Mouse (Mus musculus) lung, embryonic 14.5 days (tissue): ENCODE results near the gene Crcp. TPM values are rescaled to one million over a fixed set of nuclear protein-coding genes. Genes with fewer than 3 reads are reported as not detected.

Experiments used
- ATAC-seq: fragments of 200-750 bp; cut with Nextera tagmentation; 2 replicates; pipeline ENCODE4 v1.8.0; 2017; ENCODE audit warnings: mild to moderate bottlenecking, moderate TSS enrichment, moderate library complexity; ENCODE audit not compliant: insufficient read depth
- DNase-seq: peaks from one replicate; pipeline ENCODE4 v3.0.0-alpha.2; 2015
- H3K27ac ChIP-seq: fragments of 300-500 bp; sonication (generic); 2 replicates; pipeline ENCODE4 v1.5.1; 2014; ENCODE audit warnings: low read depth, mild to moderate bottlenecking, moderate library complexity
- H3K27me3 ChIP-seq: fragments of 300-500 bp; sonication (generic); 2 replicates; pipeline ENCODE4 v1.6.1; 2014; ENCODE audit warnings: low read length, control low read depth; ENCODE audit not compliant: insufficient read depth
- H3K36me3 ChIP-seq: fragments of 300-500 bp; sonication (generic); 2 replicates; pipeline ENCODE4 v1.6.1; 2014; ENCODE audit warnings: control low read depth; ENCODE audit not compliant: insufficient read depth
- H3K4me1 ChIP-seq: fragments of 300-500 bp; sonication (generic); 2 replicates; pipeline ENCODE4 v1.6.1; 2014; ENCODE audit warnings: antibody characterized with exemption, control low read depth; ENCODE audit not compliant: insufficient read depth
- H3K4me2 ChIP-seq: fragments of 300-500 bp; sonication (generic); 2 replicates; pipeline ENCODE4 v1.6.1; 2014; ENCODE audit warnings: mild to moderate bottlenecking
- H3K4me3 ChIP-seq: fragments of 300-500 bp; sonication (generic); 2 replicates; pipeline ENCODE4 v1.5.1; 2014; ENCODE audit warnings: low read depth, low read length
- H3K9ac ChIP-seq: fragments of 300-500 bp; sonication (generic); 2 replicates; pipeline ENCODE4 v1.6.1; 2014
- H3K9me3 ChIP-seq: fragments of 300-500 bp; sonication (generic); 2 replicates; pipeline ENCODE4 v1.6.1; 2016; ENCODE audit warnings: low read depth, low read length, control low read depth
- CTCF ChIP-seq: IDR thresholded peaks from 2 replicates; pipeline ENCODE4 v1.5.1; 2016; ENCODE audit warnings: antibody characterized with exemption, low read depth
- WGBS: fragments of 180-500 bp; shearing (Covaris S2); extraction: QIAGEN DNeasy Blood & Tissue Kit; methylation state at CpG from one replicate; pipeline ENCODE4 v1.1.7; 2014; 5-methylcytosine and 5-hydroxymethylcytosine counted together
- polyA plus RNA-seq: library from polyadenylated mRNA; unstranded; fragments of >200 nt; fragmentation: Nextera tagmentation; extraction: Ambion mirVana; gene quantifications from 2 replicates; pipeline ENCODE4 v1.2.1, GENCODE M21; 2014

The Crcp gene
- polyA plus RNA-seq, 1 experiment from 2014 or later = 27.5 TPM

DNA sequence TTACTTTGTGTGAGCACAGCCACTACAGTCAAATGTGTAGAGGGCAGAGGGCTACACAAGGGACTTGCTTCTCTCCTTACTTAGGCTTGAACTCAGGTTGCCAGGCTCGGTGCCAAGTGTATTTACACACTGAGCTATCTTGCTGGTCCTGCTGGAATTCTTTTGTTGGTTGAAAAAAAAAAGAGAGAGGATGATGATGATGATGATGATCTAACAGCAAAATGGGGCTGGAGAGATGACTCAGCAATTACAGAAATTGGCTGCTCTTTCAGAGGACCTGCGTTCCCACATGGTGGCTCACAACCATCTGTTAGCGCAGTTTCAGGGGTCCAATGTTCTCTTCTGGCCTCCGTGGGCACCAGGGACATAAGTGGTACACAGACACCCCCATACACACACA, 59.5 kb downstream of the Crcp start:
- H3K9me3 ChIP-seq = no peaks in the 10 kb centered on the region
- TF ChIP-seq CTCF = no peak
- peaks cover 4% of the 10 kb centered on the region; the same call in 1 of the 2 replicates for H3K36me3 ChIP-seq
- H3K4me3 ChIP-seq = no peak overlapping the region
- no peak for ATAC-seq
- no peaks in the 10 kb centered on the region for H3K4me1 ChIP-seq
- no peak overlapping the region for H3K27ac ChIP-seq
- no peaks in the 10 kb centered on the region for H3K27me3 ChIP-seq
- H3K9ac ChIP-seq = no peak overlapping the region
- no peak for DNase-seq
- WGBS = 80% methylated on average over 4 of the region's 4 CpGs
- no peak overlapping the region for H3K4me2 ChIP-seq

DNA sequence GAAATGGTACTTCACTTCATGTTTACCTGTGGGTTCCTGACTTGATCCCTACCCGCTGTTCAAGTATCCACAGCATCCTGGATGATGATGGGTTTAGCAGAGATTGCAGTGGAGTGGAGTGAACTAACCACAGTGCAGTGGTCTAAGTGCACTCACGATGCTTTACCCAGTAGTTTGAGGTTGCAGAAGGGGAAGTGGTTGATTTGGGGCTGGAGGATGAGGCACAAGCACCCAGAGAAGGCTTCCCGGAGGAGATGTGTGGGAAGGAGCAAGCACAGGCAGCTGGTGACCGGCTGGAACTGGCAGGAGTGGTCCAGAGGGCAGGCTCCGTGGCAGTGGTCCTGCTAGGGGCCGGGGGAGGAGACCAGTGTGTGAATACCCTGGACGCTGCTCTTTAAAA, 60.1 kb downstream of the Crcp start:
- no peak overlapping the region for H3K4me3 ChIP-seq
- ATAC-seq (no peak), DNase-seq (no peak)
- no peaks in the 10 kb centered on the region for H3K9me3 ChIP-seq
- no peaks in the 10 kb centered on the region for H3K4me1 ChIP-seq
- WGBS = 71% methylated on average over 7 of the region's 7 CpGs
- H3K36me3 ChIP-seq = peaks cover 4% of the 10 kb centered on the region; the same call in 1 of the 2 replicates
- no peak overlapping the region for H3K27ac ChIP-seq
- TF ChIP-seq CTCF = no peak
- H3K4me2 ChIP-seq = no peak overlapping the region
- no peak overlapping the region for H3K9ac ChIP-seq
- no peaks in the 10 kb centered on the region for H3K27me3 ChIP-seq

DNA sequence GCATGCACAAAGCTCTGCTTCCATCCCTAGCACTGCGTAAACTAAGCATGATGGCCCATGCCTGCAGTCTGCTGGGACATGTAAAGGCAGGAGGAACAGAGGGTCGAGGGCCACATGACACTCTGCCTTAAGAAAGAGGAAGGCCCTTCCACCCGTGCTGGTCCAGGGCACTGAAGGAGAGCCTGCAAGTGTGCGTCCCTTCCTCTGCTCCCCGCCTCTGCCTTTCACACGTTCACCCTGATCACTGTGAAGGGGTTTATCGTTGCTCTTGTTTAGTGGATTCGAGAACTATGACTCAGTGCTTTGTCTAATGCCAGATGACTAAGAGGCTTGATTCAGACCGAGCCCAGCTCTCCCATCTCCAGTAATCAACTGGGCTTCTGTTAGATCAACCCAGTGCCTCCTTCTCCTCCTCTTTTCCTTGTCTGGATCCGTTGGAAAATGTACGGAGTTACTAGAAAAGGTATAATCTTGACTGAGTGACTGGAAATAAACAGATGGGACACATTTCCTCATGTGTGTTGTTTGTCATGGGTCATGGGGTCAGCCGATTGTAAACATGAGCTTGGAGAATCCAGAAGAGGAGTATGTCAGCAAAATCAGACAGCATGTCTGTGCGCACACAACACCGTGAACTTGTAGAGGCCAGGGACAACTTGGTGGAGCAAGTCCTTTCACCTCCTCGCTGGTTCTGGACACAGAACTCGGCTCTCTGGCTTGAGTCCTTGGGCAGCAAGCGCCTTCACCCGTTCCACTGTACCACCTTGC, 60.7 kb downstream of the Crcp start:
- 75% methylated on average over 18 of the region's 18 CpGs for WGBS

DNA sequence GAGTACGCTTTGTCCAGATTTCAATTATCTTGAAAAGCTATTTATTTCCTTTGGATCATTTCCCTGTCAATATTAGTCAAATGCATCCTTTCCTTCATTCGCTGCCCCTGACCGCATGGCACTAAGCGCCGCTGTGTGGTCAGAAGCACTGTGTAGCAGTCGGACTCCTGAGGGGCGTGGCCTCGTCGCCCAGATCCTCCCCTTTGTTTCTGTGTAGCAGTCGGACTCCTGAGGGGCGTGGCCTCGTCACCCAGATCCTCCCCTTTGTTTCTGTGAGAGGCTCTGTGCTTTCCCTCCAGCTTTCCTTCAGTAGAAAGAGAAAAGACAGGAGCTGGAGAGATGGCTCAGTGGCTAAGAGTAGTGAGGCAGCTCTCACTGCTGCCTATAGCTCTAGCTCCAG, 67.7 kb downstream of the Crcp start:
- H3K4me2 ChIP-seq = no peak overlapping the region
- H3K36me3 ChIP-seq = peaks cover 8% of the 10 kb centered on the region; the same call in 1 of the 2 replicates
- DNase-seq (peak; percentile 37), ATAC-seq (no peak)
- H3K27ac ChIP-seq = no peak overlapping the region
- no peak overlapping the region for H3K9ac ChIP-seq
- H3K4me3 ChIP-seq = no peak overlapping the region
- no peaks in the 10 kb centered on the region for H3K27me3 ChIP-seq
- WGBS = 67% methylated on average over 12 of the region's 12 CpGs
- 0 out of 2 replicates have a peak, but pooled peaks cover 4% of the 10 kb centered on the region for H3K4me1 ChIP-seq
- TF ChIP-seq CTCF = no peak
- H3K9me3 ChIP-seq = no peaks in the 10 kb centered on the region

More for the DNA sequence above, 60.7 kb downstream of the Crcp start:
- no peaks in the 10 kb centered on the region for H3K27me3 ChIP-seq
- no peak overlapping the region for H3K4me2 ChIP-seq
- no peaks in the 10 kb centered on the region for H3K4me1 ChIP-seq
- H3K27ac ChIP-seq = no peak overlapping the region
- no peak for DNase-seq
- ATAC-seq = no peak
- H3K9me3 ChIP-seq = no peaks in the 10 kb centered on the region
- TF ChIP-seq CTCF = no peak
- H3K4me3 ChIP-seq = no peak overlapping the region
- no peak overlapping the region for H3K9ac ChIP-seq
- peaks cover under 1% of the 10 kb centered on the region; the same call in 1 of the 2 replicates for H3K36me3 ChIP-seq

DNA sequence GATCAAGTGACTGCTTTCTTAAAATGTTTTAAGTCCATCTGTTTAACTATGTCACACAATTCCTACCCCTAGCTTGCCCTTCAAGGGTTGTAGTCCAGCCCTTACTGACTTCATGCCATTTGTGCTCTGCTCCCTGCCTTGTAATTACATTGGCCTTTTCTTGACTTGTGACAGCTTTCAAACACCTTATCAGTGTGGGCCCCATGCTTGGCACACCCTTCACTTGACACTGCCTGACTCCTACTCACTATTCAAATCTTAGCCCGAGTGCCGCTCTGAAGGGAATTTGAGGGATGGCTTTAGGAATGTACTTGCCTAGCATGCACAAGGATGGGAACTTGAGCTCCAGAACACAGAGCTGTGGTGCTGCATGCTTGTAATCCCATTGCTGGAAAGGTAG, 68.7 kb downstream of the Crcp start:
- no peak overlapping the region for H3K4me2 ChIP-seq
- TF ChIP-seq CTCF = no peak
- ATAC-seq (no peak), DNase-seq (no peak)
- no peak overlapping the region for H3K9ac ChIP-seq
- H3K9me3 ChIP-seq = no peaks in the 10 kb centered on the region
- H3K36me3 ChIP-seq = peaks cover 17% of the 10 kb centered on the region; the same call in 1 of the 2 replicates
- no peaks in the 10 kb centered on the region for H3K27me3 ChIP-seq
- H3K4me3 ChIP-seq = no peak overlapping the region
- H3K4me1 ChIP-seq = 0 out of 2 replicates have a peak, but pooled peaks cover 4% of the 10 kb centered on the region
- WGBS = 49% methylated on average over 2 of the region's 2 CpGs
- no peak overlapping the region for H3K27ac ChIP-seq

DNA sequence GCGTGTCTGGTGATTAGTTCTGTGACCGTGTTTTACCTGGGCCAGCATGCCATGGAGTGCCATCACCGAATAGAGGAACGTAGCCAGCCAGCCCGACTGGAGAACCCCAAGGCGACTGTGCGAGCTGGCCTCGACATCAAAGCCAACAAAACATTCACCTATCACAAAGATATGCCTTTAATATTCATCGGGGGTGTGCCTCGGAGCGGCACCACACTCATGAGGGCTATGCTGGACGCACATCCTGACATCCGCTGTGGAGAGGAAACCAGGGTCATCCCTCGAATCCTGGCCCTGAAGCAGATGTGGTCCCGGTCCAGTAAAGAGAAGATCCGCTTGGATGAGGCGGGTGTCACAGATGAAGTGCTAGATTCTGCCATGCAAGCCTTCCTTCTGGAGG, 72.6 kb downstream of the Crcp start:
- no peak overlapping the region for H3K4me2 ChIP-seq
- H3K27ac ChIP-seq = no peak overlapping the region
- no peak overlapping the region for H3K9ac ChIP-seq
- DNase-seq (no peak), ATAC-seq (no peak)
- H3K4me3 ChIP-seq = no peak overlapping the region
- peaks cover 30% of the 10 kb centered on the region for H3K36me3 ChIP-seq
- WGBS = 94% methylated on average over 17 of the region's 17 CpGs
- H3K9me3 ChIP-seq = no peaks in the 10 kb centered on the region
- TF ChIP-seq CTCF = no peak
- H3K4me1 ChIP-seq = 0 out of 2 replicates have a peak, but pooled peaks cover 4% of the 10 kb centered on the region
- H3K27me3 ChIP-seq = no peaks in the 10 kb centered on the region

DNA sequence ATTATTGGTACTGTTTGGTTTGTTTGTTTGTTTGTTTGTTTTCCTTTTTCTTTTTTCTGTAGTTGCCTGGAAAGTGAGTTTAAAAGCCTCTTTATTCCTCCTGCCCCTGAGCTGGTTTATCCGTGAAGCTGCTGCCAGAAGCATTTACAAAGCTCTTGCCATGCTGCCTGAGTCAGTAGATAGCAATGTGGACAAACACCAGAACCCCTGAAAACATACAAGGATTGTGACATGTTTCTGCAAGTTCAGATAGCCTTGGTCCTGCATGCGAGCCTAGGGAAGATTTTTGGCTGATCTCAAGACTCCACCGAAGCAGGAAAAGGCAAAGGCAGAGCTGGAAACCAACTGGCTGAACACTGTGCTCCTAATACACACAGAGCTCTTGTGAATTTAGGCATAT, 80.3 kb downstream of the Crcp start:
- no peak for ATAC-seq
- Histone ChIP-seq H3K4me2 (no peak overlapping the region), H3K9ac (no peak overlapping the region), H3K4me3 (no peak overlapping the region), H3K27ac (no peak overlapping the region), H3K9me3 (no peaks in the 10 kb centered on the region), H3K36me3 (peaks cover 20% of the 10 kb centered on the region), H3K4me1 (no peaks in the 10 kb centered on the region), H3K27me3 (no peaks in the 10 kb centered on the region)
- 84% methylated on average over 3 of the region's 3 CpGs for WGBS
- no peak for TF ChIP-seq CTCF
- no peak for DNase-seq

Other genes with a start within 250 kb of the Crcp start
- 31.4 and 33.6 TPM in 2 replicates for gene Psph, start 241.8 kb upstream of the Crcp start, polyA plus RNA-seq
- gene Sumf2, start 182.3 kb upstream of the Crcp start, polyA plus RNA-seq = 43.1 and 46.4 TPM in 2 replicates
- 859 and 893 TPM in 2 replicates for gene Chchd2, start 141.8 kb upstream of the Crcp start, polyA plus RNA-seq
- gene Zbed5, start 133.6 kb upstream of the Crcp start, polyA plus RNA-seq = 5.7 and 6.9 TPM in 2 replicates
- gene Phkg1, start 130.7 kb upstream of the Crcp start, polyA plus RNA-seq = 0.11 and 0.18 TPM in 2 replicates
- 1.5 and 2.6 TPM in 2 replicates for gene Nupr1l, start 120.8 kb upstream of the Crcp start, polyA plus RNA-seq
- 22.7 and 23.4 TPM in 2 replicates for gene Vkorc1l1, start 87.3 kb upstream of the Crcp start, polyA plus RNA-seq
- 77.4 and 83.0 TPM in 2 replicates for gene Gusb, start 26.2 kb upstream of the Crcp start, polyA plus RNA-seq
- 23.1 and 24.3 TPM in 2 replicates for gene Asl, start within 50 bp of the Crcp start, polyA plus RNA-seq
- 76.1 and 77.3 TPM in 2 replicates for gene Tpst1, start 44.0 kb downstream of the Crcp start, polyA plus RNA-seq
- 6.1 and 7.4 TPM in 2 replicates for gene Kctd7, start 115.6 kb downstream of the Crcp start, polyA plus RNA-seq
- 23.9 and 25.1 TPM in 2 replicates for gene Rabgef1, start 142.5 kb downstream of the Crcp start, polyA plus RNA-seq
- gene Tmem248, start 187.8 kb downstream of the Crcp start, polyA plus RNA-seq = 42.4 and 46.6 TPM in 2 replicates
- 50.7 and 51.4 TPM in 2 replicates for gene Sbds, start 226.2 kb downstream of the Crcp start, polyA plus RNA-seq
- gene Tyw1, start 226.3 kb downstream of the Crcp start, polyA plus RNA-seq = 25.2 and 27.5 TPM in 2 replicates